21 mouse cellular contexts compared by ENCODE assay signal in genomic region chr16:13049321-13049720, GRCm38 (mm10).
"Had no signal": no experiment of that assay in that cellular context is flagged by ENCODE, and none has a peak within 500 bp of the region (broad histone marks: within the 10 kb centered on the region; RNA-seq: fewer than 3 reads in every experiment).

No protein-coding gene starts in this region.

- H3K4me3 ChIP-seq: limb, embryonic 10.5 days; limb, embryonic 13.5 days; liver, embryonic 13.5 days; megakaryocyte, embryonic 14.5 days; midbrain, embryonic 10.5 days; neural tube, embryonic 12.5 days; neural tube, embryonic 15.5 days; stomach, embryonic 15.5 days had no signal

- H3K9ac ChIP-seq: limb, embryonic 13.5 days; liver, embryonic 13.5 days; neural tube, embryonic 12.5 days; stomach, embryonic 15.5 days had no signal

- H3K9me3 ChIP-seq: limb, embryonic 10.5 days; limb, embryonic 13.5 days; liver, embryonic 13.5 days; midbrain, embryonic 10.5 days; neural tube, embryonic 12.5 days; neural tube, embryonic 15.5 days; stomach, embryonic 15.5 days had no signal

- DNase-seq: kidney, adult 18-20 months; kidney, adult 9 months; kidney, postnatal 14 days; kidney, postnatal 4 days; liver; liver, embryonic 13.5 days; lung, adult 2 months; lung, postnatal 36 days; midbrain, embryonic 14.5 days; retina, postnatal 1 day; right cerebral cortex, postnatal 25 days; spleen, adult 18-20 months; thymus, postnatal 36 days had no signal

- H3K36me3 ChIP-seq: limb, embryonic 10.5 days; limb, embryonic 13.5 days; liver, embryonic 13.5 days; midbrain, embryonic 10.5 days; neural tube, embryonic 12.5 days; neural tube, embryonic 15.5 days; stomach, embryonic 15.5 days had no signal

- H3K27me3 ChIP-seq: limb, embryonic 13.5 days; liver, embryonic 13.5 days; neural tube, embryonic 12.5 days; neural tube, embryonic 15.5 days; stomach, embryonic 15.5 days had no signal

- H3K4me2 ChIP-seq: limb, embryonic 13.5 days; liver, embryonic 13.5 days; neural tube, embryonic 12.5 days; neural tube, embryonic 15.5 days; stomach, embryonic 15.5 days had no signal

- ATAC-seq: lung, postnatal 0 days had no signal

- H3K27ac ChIP-seq: limb, embryonic 10.5 days; limb, embryonic 13.5 days; liver, embryonic 13.5 days; midbrain, embryonic 10.5 days; neural tube, embryonic 12.5 days; stomach, embryonic 15.5 days had no signal

- H3K4me1 ChIP-seq: limb, embryonic 10.5 days; limb, embryonic 13.5 days; liver, embryonic 13.5 days; megakaryocyte, embryonic 14.5 days; midbrain, embryonic 10.5 days; neural tube, embryonic 12.5 days; stomach, embryonic 15.5 days had no signal
